In genomic region chr11:65820877-65821276, GRCm38 (mm10) we compare ENCODE assay signal across 8 mouse cellular contexts. TPM values are rescaled to one million over a fixed set of nuclear protein-coding genes. Genes with fewer than 3 reads are reported as not detected.
DNase-seq lines count a peak whose midpoint lies in the region; ATAC-seq and TF ChIP-seq lines count a peak whose summit lies in the region.

No protein-coding gene starts in this region.

- no peak for TF ChIP-seq POLR2A in testis, adult 2 months (IDR thresholded peaks at IDR 0.05; ENCODE audit: control insufficient read depth, low read depth, low read length)

- peaks cover 12% of the 10 kb centered on the region for H3K36me3 ChIP-seq in liver, embryonic 14.5 days (replicated peaks; ENCODE audit: control insufficient read depth, insufficient read depth, low read depth)
- peaks cover 19% of the 10 kb centered on the region for H3K36me3 ChIP-seq in neural tube, embryonic 14.5 days (ENCODE audit: control insufficient read depth, insufficient read depth, low read length)
- peaks cover 4% of the 10 kb centered on the region for H3K36me3 ChIP-seq in testis, adult 2 months (ENCODE audit: control insufficient read depth, insufficient read depth, low read length)

- no peak for ATAC-seq in liver, embryonic 14.5 days (ENCODE audit: insufficient read depth)
- peak; percentile 82 for ATAC-seq in neural tube, embryonic 14.5 days (ENCODE audit: low read depth)

- WGBS in liver, embryonic 14.5 days (ENCODE audit: insufficient replicate concordance), result 29% methylated on average over 7 of the region's 7 CpGs
- 10% methylated on average over 7 of the region's 7 CpGs for WGBS in neural tube, embryonic 14.5 days

- no peak for TF ChIP-seq EP300 in liver, embryonic 14.5 days (IDR thresholded peaks at IDR 0.05; ENCODE audit: low read depth)

- DNase-seq in cerebellum, adult 18-20 months, result peak; percentile 63 to 69
- no peak for DNase-seq in cerebellum, adult 11-12 months
- DNase-seq in cerebellum, postnatal 4 days (ENCODE audit: low spot score in 2 of 2), result peak; percentile 72 to 77
- peak; percentile 17 for DNase-seq in gastrocnemius, postnatal 25 days
- peak; percentile 88 for DNase-seq in kidney, postnatal 10 days
- DNase-seq in liver, embryonic 14.5 days (ENCODE audit: low read depth in 3 of 3, low spot score in 3 of 3), result peak; percentile 9 to 23 (median 12)

- H3K4me3 ChIP-seq in liver, embryonic 14.5 days (ENCODE audit: insufficient read depth in 1 of 2, low read depth in 2 of 2, low read length in 2 of 2), result no peak overlapping the region
- H3K4me3 ChIP-seq in neural tube, embryonic 14.5 days (ENCODE audit: low read depth, low read length), result no peak overlapping the region
- no peak overlapping the region for H3K4me3 ChIP-seq in testis, adult 2 months (ENCODE audit: control insufficient read depth, low read depth, low read length)

- H3K4me2 ChIP-seq in liver, embryonic 14.5 days (ENCODE audit: low read depth), result no peak overlapping the region
- H3K4me2 ChIP-seq in neural tube, embryonic 14.5 days (ENCODE audit: low read depth, low read length), result no peak overlapping the region

- no peaks in the 10 kb centered on the region for H3K9me3 ChIP-seq in liver, embryonic 14.5 days (ENCODE audit: control insufficient read depth, low read length)
- no peaks in the 10 kb centered on the region for H3K9me3 ChIP-seq in neural tube, embryonic 14.5 days (ENCODE audit: control insufficient read depth, low read length)

- H3K27ac ChIP-seq in liver, embryonic 14.5 days, result no peak overlapping the region
- H3K27ac ChIP-seq in neural tube, embryonic 14.5 days (ENCODE audit: low read depth, low read length), result no peak overlapping the region
- no peak overlapping the region for H3K27ac ChIP-seq in testis, adult 2 months (ENCODE audit: control insufficient read depth, insufficient read depth, low read depth, low read length)

- no peaks in the 10 kb centered on the region for H3K27me3 ChIP-seq in liver, embryonic 14.5 days (ENCODE audit: control insufficient read depth, insufficient read depth, low read length)
- no peaks in the 10 kb centered on the region for H3K27me3 ChIP-seq in neural tube, embryonic 14.5 days (ENCODE audit: control insufficient read depth, insufficient read depth, low read length)
- H3K27me3 ChIP-seq in testis, adult 2 months (ENCODE audit: control insufficient read depth, insufficient read depth, low read length), result no peaks in the 10 kb centered on the region

- H3K9ac ChIP-seq in liver, embryonic 14.5 days (replicated peaks), result no peak overlapping the region
- no peak overlapping the region for H3K9ac ChIP-seq in neural tube, embryonic 14.5 days (replicated peaks; ENCODE audit: low read depth, low read length)

- no peaks in the 10 kb centered on the region for H3K4me1 ChIP-seq in liver, embryonic 14.5 days (replicated peaks; ENCODE audit: control insufficient read depth in 2 of 2, insufficient read depth in 2 of 2, low read length in 1 of 2)
- H3K4me1 ChIP-seq in neural tube, embryonic 14.5 days (ENCODE audit: control insufficient read depth, insufficient read depth, low read length), result no peaks in the 10 kb centered on the region
- no peaks in the 10 kb centered on the region for H3K4me1 ChIP-seq in testis, adult 2 months (ENCODE audit: control insufficient read depth, insufficient read depth, low read length)

- peak; percentile 81 for TF ChIP-seq CTCF in liver, embryonic 14.5 days (IDR thresholded peaks at IDR 0.05; ENCODE audit: low read depth)
- peak; percentile 39; the same call in 1 of the 2 replicates for TF ChIP-seq CTCF in testis, adult 2 months (IDR thresholded peaks at IDR 0.05; ENCODE audit: control insufficient read depth, insufficient read depth, insufficient replicate concordance, low read depth, low read length)

RNA-seq across cellular contexts. Expression of gene Zkscan6, which starts 13.9 kb away (rescaled TPM):
- total RNA-seq in gastrocnemius, postnatal 25 days (2021), result 1 to 10 TPM; 1.7 to 2.2 TPM
- 2.2 and 2.5 TPM in 2 replicates for polyA plus RNA-seq in liver, embryonic 14.5 days (2012; rRNA removed)
- 4.5 and 4.9 TPM in 2 replicates for polyA plus RNA-seq in liver, embryonic 14.5 days (2014; fragmentation: Nextera tagmentation; extraction: Ambion mirVana)
- 17.7 and 18.9 TPM in 2 replicates for polyA plus RNA-seq in neural tube, embryonic 14.5 days (2014; fragmentation: Nextera tagmentation; extraction: Ambion mirVana)
- 10.3 and 10.6 TPM in 2 replicates for polyA plus RNA-seq in testis, adult 2 months (2012; rRNA removed)

RNA-seq across cellular contexts. Expression of gene Map2k4, which starts 32.8 kb away (rescaled TPM):
- 10 to 100 TPM; 57.7 to 60.7 TPM for total RNA-seq in gastrocnemius, postnatal 25 days (2021)
- 12.7 and 15.8 TPM in 2 replicates for polyA plus RNA-seq in liver, embryonic 14.5 days (2012; rRNA removed)
- 37.0 and 40.6 TPM in 2 replicates for polyA plus RNA-seq in liver, embryonic 14.5 days (2014; fragmentation: Nextera tagmentation; extraction: Ambion mirVana)
- polyA plus RNA-seq in neural tube, embryonic 14.5 days (2014; fragmentation: Nextera tagmentation; extraction: Ambion mirVana), result 128 and 135 TPM in 2 replicates
- 5.5 and 6.9 TPM in 2 replicates for polyA plus RNA-seq in testis, adult 2 months (2012; rRNA removed)
